Mouse (Mus musculus) megakaryocyte, embryonic 14.5 days (primary cell): ENCODE results near the gene Raet1e. TPM values are rescaled to one million over a fixed set of nuclear protein-coding genes. Genes with fewer than 3 reads are reported as not detected.
A peak's percentile ranks its signal among the peaks of the same experiment; 100 is the strongest.
"Not testable (repeated sequence)": the region's sequence is repeated elsewhere in the genome, so short reads cannot be mapped to it uniquely, and the experiment has no call there.

Experiments
- H3K27me3 ChIP-seq: replicated peaks from 2 replicates; pipeline ENCODE3; 2012; ENCODE audit warnings: inconsistent platforms
- H3K36me3 ChIP-seq: replicated peaks from 2 replicates; pipeline ENCODE3; 2012; ENCODE audit warnings: low read length, inconsistent platforms, mixed read lengths
- H3K4me1 ChIP-seq: 2 replicates; pipeline ENCODE4 v1.6.1; 2012; ENCODE audit warnings: inconsistent platforms
- H3K4me3 ChIP-seq: replicated peaks from 2 replicates; pipeline ENCODE3; 2012; ENCODE audit warnings: moderate library complexity, mild to moderate bottlenecking, inconsistent platforms
- H3K9me3 ChIP-seq: 2 replicates; pipeline ENCODE4 v1.6.1; 2012; ENCODE audit warnings: inconsistent platforms
- FLI1 ChIP-seq: IDR thresholded peaks from 2 replicates; pipeline ENCODE4 v1.6.1; 2012; ENCODE audit warnings: low read length, inconsistent platforms, mixed read lengths
- GATA1 ChIP-seq: IDR thresholded peaks from 3 replicates; pipeline ENCODE4 v1.6.1; 2012; ENCODE audit warnings: mixed read lengths, low read length, inconsistent platforms, borderline replicate concordance
- polyA plus RNA-seq: library from polyadenylated mRNA; stranded (reverse); fragments of >175 nt; gene quantifications from 2 replicates; pipeline ENCODE4 v1.2.3, GENCODE M21; 2012; ENCODE audit warnings: low replicate concordance; ENCODE audit not compliant: insufficient read depth

The Raet1e gene
- polyA plus RNA-seq, 1 experiment: not detected

GRCm38 (mm10) chr10:22154871-22155799 is 3.2 kb upstream of the Raet1e start:
- H3K4me3 ChIP-seq: no peak overlapping the region
- H3K9me3 ChIP-seq: no peaks in the 10 kb centered on the region
- TF ChIP-seq FLI1 (no peak), GATA1 (no peak)
- H3K36me3 ChIP-seq: no peaks in the 10 kb centered on the region
- H3K4me1 ChIP-seq: peaks cover 11% of the 10 kb centered on the region
- H3K27me3 ChIP-seq: peaks cover 58% of the 10 kb centered on the region

GRCm38 (mm10) chr10:22159131-22159561 is 777 bp downstream of the Raet1e start:
- Histone ChIP-seq H3K9me3 (no peaks in the 10 kb centered on the region), H3K36me3 (no peaks in the 10 kb centered on the region), H3K4me1 (peaks cover 5% of the 10 kb centered on the region), H3K27me3 (peaks cover 41% of the 10 kb centered on the region), H3K4me3 (peak overlapping the region; percentile 70)
- TF ChIP-seq GATA1: no peak
- TF ChIP-seq FLI1: no peak

GRCm38 (mm10) chr10:22159581-22160140 is 1.3 kb downstream of the Raet1e start:
- no peak overlapping the region for H3K4me3 ChIP-seq
- TF ChIP-seq GATA1 (no peak), FLI1 (no peak)
- peaks cover 5% of the 10 kb centered on the region for H3K4me1 ChIP-seq
- no peaks in the 10 kb centered on the region for H3K9me3 ChIP-seq
- peaks cover 41% of the 10 kb centered on the region for H3K27me3 ChIP-seq
- H3K36me3 ChIP-seq: no peaks in the 10 kb centered on the region

GRCm38 (mm10) chr10:22163279-22163678 is 4.9 kb downstream of the Raet1e start:
- peaks cover 17% of the 10 kb centered on the region for H3K27me3 ChIP-seq

GRCm38 (mm10) chr10:22163705-22164583 is 5.6 kb downstream of the Raet1e start:
- H3K36me3 ChIP-seq, H3K4me3 ChIP-seq, H3K4me1 ChIP-seq, H3K9me3 ChIP-seq: not testable (repeated sequence)
- peaks cover 14% of the 10 kb centered on the region for H3K27me3 ChIP-seq

More at GRCm38 (mm10) chr10:22163279-22163678, 4.9 kb downstream of the Raet1e start:
- H3K9me3 ChIP-seq, H3K36me3 ChIP-seq, H3K4me1 ChIP-seq, H3K4me3 ChIP-seq: not testable (repeated sequence)

GRCm38 (mm10) chr10:22165328-22166003 is 7.1 kb downstream of the Raet1e start:
- H3K9me3 ChIP-seq, H3K4me1 ChIP-seq, H3K27me3 ChIP-seq, H3K4me3 ChIP-seq, H3K36me3 ChIP-seq: not testable (repeated sequence)

GRCm38 (mm10) chr10:22166025-22166424 is 7.7 kb downstream of the Raet1e start:
- H3K4me3 ChIP-seq, H3K27me3 ChIP-seq, H3K9me3 ChIP-seq: not testable (repeated sequence)

GRCm38 (mm10) chr10:22167061-22167460 is 8.7 kb downstream of the Raet1e start:
- H3K9me3 ChIP-seq, H3K27me3 ChIP-seq, H3K4me3 ChIP-seq, H3K4me1 ChIP-seq, H3K36me3 ChIP-seq: not testable (repeated sequence)

More at GRCm38 (mm10) chr10:22166025-22166424, 7.7 kb downstream of the Raet1e start:
- H3K36me3 ChIP-seq, H3K4me1 ChIP-seq: not testable (repeated sequence)

GRCm38 (mm10) chr10:22169116-22169515 is 10.7 kb downstream of the Raet1e start:
- H3K36me3 ChIP-seq, H3K4me3 ChIP-seq, H3K27me3 ChIP-seq, H3K9me3 ChIP-seq, H3K4me1 ChIP-seq: not testable (repeated sequence)

GRCm38 (mm10) chr10:22172431-22173334 is 14.3 kb downstream of the Raet1e start:
- H3K4me1 ChIP-seq, H3K27me3 ChIP-seq, H3K4me3 ChIP-seq: not testable (repeated sequence)

GRCm38 (mm10) chr10:22173335-22174189 is 15.2 kb downstream of the Raet1e start:
- H3K36me3 ChIP-seq, H3K9me3 ChIP-seq: not testable (repeated sequence)

More at GRCm38 (mm10) chr10:22172431-22173334, 14.3 kb downstream of the Raet1e start:
- not testable (repeated sequence) for H3K9me3 ChIP-seq, H3K36me3 ChIP-seq

GRCm38 (mm10) chr10:22174190-22174487 is 15.8 kb downstream of the Raet1e start:
- not testable (repeated sequence) for H3K9me3 ChIP-seq, H3K36me3 ChIP-seq, H3K4me3 ChIP-seq, H3K27me3 ChIP-seq, H3K4me1 ChIP-seq

More at GRCm38 (mm10) chr10:22173335-22174189, 15.2 kb downstream of the Raet1e start:
- H3K4me3 ChIP-seq, H3K4me1 ChIP-seq, H3K27me3 ChIP-seq: not testable (repeated sequence)

GRCm38 (mm10) chr10:22176515-22176914 is 18.1 kb downstream of the Raet1e start:
- not testable (repeated sequence) for H3K9me3 ChIP-seq, H3K27me3 ChIP-seq, H3K4me3 ChIP-seq, H3K4me1 ChIP-seq, H3K36me3 ChIP-seq
